Mouse (Mus musculus): ENCODE results near the gene Clmp. TPM values are rescaled to one million over a fixed set of nuclear protein-coding genes. Genes with fewer than 3 reads are reported as not detected.

Clmp gene
- polyA plus RNA-seq, 1 experiment, result 11.8 TPM

- no peak for DNase-seq
- no peak for TF ChIP-seq CTCF (IDR thresholded peaks at IDR 0.05; ENCODE audit: insufficient read depth, low read length)
- TF ChIP-seq POLR2A (IDR thresholded peaks at IDR 0.05; ENCODE audit: borderline replicate concordance, extremely low read depth, low read depth, low read length), result no peak
- Histone ChIP-seq H3K4me3 (replicated peaks; ENCODE audit: extremely low read depth, low read depth, low read length) (no peak overlapping the region), H3K4me1 (ENCODE audit: control insufficient read depth, insufficient read depth, low read length) (no peaks in the 10 kb centered on the region)
- 70% methylated on average over 4 of the region's 4 CpGs for WGBS
Observed at GRCm38 (mm10) chr9:40651239-40651859, 34.4 kb upstream of the Clmp start.

- 26% methylated on average over 9 of the region's 9 CpGs for WGBS
- TF ChIP-seq POLR2A (IDR thresholded peaks at IDR 0.05; ENCODE audit: borderline replicate concordance, extremely low read depth, low read depth, low read length), result no peak
- no peak for TF ChIP-seq CTCF (IDR thresholded peaks at IDR 0.05; ENCODE audit: insufficient read depth, low read length)
- H3K4me3 ChIP-seq (replicated peaks; ENCODE audit: extremely low read depth, low read depth, low read length), result no peak overlapping the region
- DNase-seq, result no peak
- H3K4me1 ChIP-seq (ENCODE audit: control insufficient read depth, insufficient read depth, low read length), result no peaks in the 10 kb centered on the region
Observed at GRCm38 (mm10) chr9:40652757-40653156, 33.0 kb upstream of the Clmp start.

GRCm38 (mm10) chr9:40666190-40666803 is 19.5 kb upstream of the Clmp start:
- Histone ChIP-seq H3K4me3 (replicated peaks; ENCODE audit: extremely low read depth, low read depth, low read length) (no peak overlapping the region), H3K4me1 (ENCODE audit: control insufficient read depth, insufficient read depth, low read length) (no peaks in the 10 kb centered on the region)
- 74% methylated on average over 9 of the region's 9 CpGs for WGBS
- TF ChIP-seq CTCF (IDR thresholded peaks at IDR 0.05; ENCODE audit: insufficient read depth, low read length), result no peak
- no peak for DNase-seq

- Histone ChIP-seq H3K4me1 (ENCODE audit: control insufficient read depth, insufficient read depth, low read length) (no peaks in the 10 kb centered on the region), H3K4me3 (replicated peaks; ENCODE audit: extremely low read depth, low read depth, low read length) (no peak within 1 kb of the TSS)
- 88% methylated on average over 3 of the region's 3 CpGs for whole genome bisulfite sequencing
- DNase-seq, result no peak
- no peak for TF ChIP-seq CTCF (IDR thresholded peaks at IDR 0.05; ENCODE audit: insufficient read depth, low read length)
- no peak for TF ChIP-seq POLR2A (IDR thresholded peaks at IDR 0.05; ENCODE audit: borderline replicate concordance, extremely low read depth, low read depth, low read length)
Observed at GRCm38 (mm10) chr9:40670313-40670712, 15.4 kb upstream of the Clmp start, which contains the start of gene Gm21915. TSS of gene Gm21915 (plus strand) at chr9:40670613.

GRCm38 (mm10) chr9:40671323-40671930 is 14.3 kb upstream of the Clmp start:
- Histone ChIP-seq H3K4me3 (replicated peaks; ENCODE audit: extremely low read depth, low read depth, low read length) (no peak overlapping the region), H3K4me1 (ENCODE audit: control insufficient read depth, insufficient read depth, low read length) (no peaks in the 10 kb centered on the region)
- TF ChIP-seq CTCF (IDR thresholded peaks at IDR 0.05; ENCODE audit: insufficient read depth, low read length) (no peak), POLR2A (IDR thresholded peaks at IDR 0.05; ENCODE audit: borderline replicate concordance, extremely low read depth, low read depth, low read length) (no peak)
- 39% methylated on average over 4 of the region's 4 CpGs for WGBS
- DNase-seq, result no peak

GRCm38 (mm10) chr9:40675203-40675958 is 10.4 kb upstream of the Clmp start:
- WGBS, result 44% methylated on average over 12 of the region's 12 CpGs
- Histone ChIP-seq H3K4me3 (replicated peaks; ENCODE audit: extremely low read depth, low read depth, low read length) (no peak overlapping the region), H3K4me1 (ENCODE audit: control insufficient read depth, insufficient read depth, low read length) (no peaks in the 10 kb centered on the region)
- TF ChIP-seq POLR2A (IDR thresholded peaks at IDR 0.05; ENCODE audit: borderline replicate concordance, extremely low read depth, low read depth, low read length) (no peak), CTCF (IDR thresholded peaks at IDR 0.05; ENCODE audit: insufficient read depth, low read length) (no peak)
- DNase-seq, result no peak

- WGBS, result 63% methylated on average over 4 of the region's 4 CpGs
- Histone ChIP-seq H3K4me1 (ENCODE audit: control insufficient read depth, insufficient read depth, low read length) (no peaks in the 10 kb centered on the region), H3K4me3 (replicated peaks; ENCODE audit: extremely low read depth, low read depth, low read length) (no peak overlapping the region)
- no peak for TF ChIP-seq POLR2A (IDR thresholded peaks at IDR 0.05; ENCODE audit: borderline replicate concordance, extremely low read depth, low read depth, low read length)
- no peak for TF ChIP-seq CTCF (IDR thresholded peaks at IDR 0.05; ENCODE audit: insufficient read depth, low read length)
- no peak for DNase-seq
Observed at GRCm38 (mm10) chr9:40678653-40679052, 7.1 kb upstream of the Clmp start.

- Histone ChIP-seq H3K4me3 (replicated peaks; ENCODE audit: extremely low read depth, low read depth, low read length) (peak overlapping the region; percentile 36), H3K4me1 (ENCODE audit: control insufficient read depth, insufficient read depth, low read length) (no peaks in the 10 kb centered on the region)
- DNase-seq, result no peak
- 2% methylated on average over 23 of the region's 23 CpGs for WGBS
- TF ChIP-seq POLR2A (IDR thresholded peaks at IDR 0.05; ENCODE audit: borderline replicate concordance, extremely low read depth, low read depth, low read length), result no peak
- TF ChIP-seq CTCF (IDR thresholded peaks at IDR 0.05; ENCODE audit: insufficient read depth, low read length), result no peak
Observed at GRCm38 (mm10) chr9:40686421-40686899, 698 bp downstream of the Clmp start.

GRCm38 (mm10) chr9:40687053-40687452 is 1.3 kb downstream of the Clmp start:
- Histone ChIP-seq H3K4me3 (replicated peaks; ENCODE audit: extremely low read depth, low read depth, low read length) (no peak overlapping the region), H3K4me1 (ENCODE audit: control insufficient read depth, insufficient read depth, low read length) (no peaks in the 10 kb centered on the region)
- no peak for DNase-seq
- WGBS, result 64% methylated on average over 5 of the region's 5 CpGs
- TF ChIP-seq POLR2A (IDR thresholded peaks at IDR 0.05; ENCODE audit: borderline replicate concordance, extremely low read depth, low read depth, low read length) (no peak), CTCF (IDR thresholded peaks at IDR 0.05; ENCODE audit: insufficient read depth, low read length) (no peak)
